In the genomic region with DNA sequence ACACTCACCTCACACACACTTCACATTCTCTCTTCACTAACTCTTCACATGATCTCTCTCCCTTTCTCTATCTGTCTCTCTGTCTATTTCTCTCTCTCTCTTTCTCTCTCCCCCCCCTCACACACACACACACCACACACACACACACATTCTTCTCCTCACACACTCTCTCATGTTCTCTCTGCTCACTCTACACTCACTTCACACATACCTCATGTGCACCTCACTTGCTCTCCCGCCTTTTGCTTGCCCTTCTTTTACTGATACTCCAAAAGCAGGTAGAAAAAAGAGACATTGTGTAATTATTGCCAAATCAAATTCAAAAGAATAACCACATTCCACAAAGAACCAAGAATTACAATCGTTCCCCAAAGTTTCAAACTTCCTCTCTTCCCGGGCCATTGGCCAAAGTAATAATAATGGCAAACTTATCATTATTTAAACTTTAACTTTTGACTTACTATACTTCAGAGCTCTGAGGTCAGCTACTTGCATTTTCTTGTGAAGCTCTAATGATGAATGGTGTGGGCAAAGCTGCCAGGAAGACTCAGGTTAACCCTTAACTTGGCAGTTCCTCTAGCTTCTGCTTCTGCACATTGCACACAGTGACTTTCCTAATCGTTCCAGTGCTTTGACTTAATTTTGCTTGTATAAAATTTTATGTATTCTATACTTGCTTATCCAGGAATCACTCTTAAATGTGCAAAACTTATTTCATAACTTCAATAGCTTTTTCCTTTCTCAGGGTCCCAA, we compare ENCODE assay signal across 32 mouse cellular contexts. TPM values are rescaled to one million over a fixed set of nuclear protein-coding genes. Genes with fewer than 3 reads are reported as not detected.
DNase-seq lines count a peak whose midpoint lies in the region; ATAC-seq and TF ChIP-seq lines count a peak whose summit lies in the region.
"Had no signal": no experiment of that assay in that cellular context is flagged by ENCODE, and none has a peak within 500 bp of the region (broad histone marks: within the 10 kb centered on the region; RNA-seq: fewer than 3 reads in every experiment).

No protein-coding gene starts in this region.

- peak; percentile 75 for DNase-seq in kidney, adult 2 months
- no peak for DNase-seq in kidney, postnatal 4 days
- peak; percentile 9 for DNase-seq in lung, embryonic 14.5 days
- no peak for DNase-seq in lung, adult 2 months
- peak; percentile 65 for DNase-seq in Patski (ENCODE audit: low read depth, low spot score)
- peak; percentile 37 to 54 for DNase-seq in kidney, postnatal 36 days
- DNase-seq in thymus, postnatal 14 days = no peak
- DNase-seq: adrenal gland, postnatal 36 days; cerebellum, adult 18-20 months; cerebellum, postnatal 10 days; gastrocnemius, postnatal 10 days; layer of hippocampus, adult 9-11 months; liver, embryonic 13.5 days; lung, postnatal 10 days; right cerebral cortex, postnatal 4 days; thymus, adult 18-20 months; thymus, postnatal 36 days had no signal

- CTCF ChIA-PET in Patski (lab: Charles Lee) = interaction anchor here (0.7 to 2.4 kb wide), 8 partner anchors 10 to 374 kb away, joined by 3 to 8 read pairs (median 3); no protein-coding TSS in a partner anchor

- H3K27me3 ChIP-seq in kidney, adult 2 months (replicated peaks; ENCODE audit: control insufficient read depth, insufficient read depth, low read length) = no peaks in the 10 kb centered on the region
- H3K27me3 ChIP-seq in lung, embryonic 14.5 days (ENCODE audit: insufficient read depth, low read length) = no peaks in the 10 kb centered on the region
- H3K27me3 ChIP-seq in Patski = no peaks in the 10 kb centered on the region
- H3K27me3 ChIP-seq: forebrain, embryonic 12.5 days; heart, embryonic 15.5 days; hindbrain, embryonic 12.5 days; intestine, embryonic 15.5 days; limb, embryonic 15.5 days; liver, embryonic 13.5 days; midbrain, embryonic 12.5 days; neural tube, embryonic 13.5 days had no signal

- no peaks in the 10 kb centered on the region for H3K9me3 ChIP-seq in lung, embryonic 14.5 days (ENCODE audit: low read depth, low read length)
- H3K9me3 ChIP-seq: forebrain, embryonic 12.5 days; heart, embryonic 10.5 days; heart, embryonic 15.5 days; hindbrain, embryonic 12.5 days; intestine, embryonic 15.5 days; limb, embryonic 10.5 days; limb, embryonic 15.5 days; liver, embryonic 13.5 days; midbrain, embryonic 12.5 days had no signal

- no peak overlapping the region for H3K4me2 ChIP-seq in lung, embryonic 14.5 days
- H3K4me2 ChIP-seq: forebrain, embryonic 12.5 days; heart, embryonic 15.5 days; hindbrain, embryonic 12.5 days; intestine, embryonic 15.5 days; limb, embryonic 15.5 days; liver, embryonic 13.5 days; midbrain, embryonic 12.5 days; neural tube, embryonic 13.5 days had no signal

- ATAC-seq in lung, embryonic 14.5 days (ENCODE audit: insufficient read depth) = no peak
- ATAC-seq in Patski = peak; percentile 90
- ATAC-seq: hindbrain, postnatal 0 days; intestine, embryonic 15.5 days had no signal

- in situ Hi-C loops in Patski (cut with MboI; ENCODE audit: low pct_unique_long_range_greater_than_20kb) = no loop called here

- no peaks in the 10 kb centered on the region for H3K36me3 ChIP-seq in kidney, adult 2 months (ENCODE audit: control insufficient read depth, insufficient read depth, low read length)
- H3K36me3 ChIP-seq in lung, embryonic 14.5 days (ENCODE audit: insufficient read depth) = no peaks in the 10 kb centered on the region
- H3K36me3 ChIP-seq: forebrain, embryonic 12.5 days; heart, embryonic 10.5 days; heart, embryonic 15.5 days; hindbrain, embryonic 12.5 days; intestine, embryonic 15.5 days; limb, embryonic 10.5 days; limb, embryonic 15.5 days; liver, embryonic 13.5 days; midbrain, embryonic 12.5 days; neural tube, embryonic 13.5 days had no signal

- H3K4me3 ChIP-seq in kidney, adult 2 months (ENCODE audit: insufficient read depth, low read depth, low read length) = no peak overlapping the region
- no peak overlapping the region for H3K4me3 ChIP-seq in lung, embryonic 14.5 days (ENCODE audit: low read depth, low read length)
- no peak overlapping the region for H3K4me3 ChIP-seq in lung, adult 2 months (replicated peaks; ENCODE audit: extremely low read depth, low read depth, low read length)
- H3K4me3 ChIP-seq: erythroblast, embryonic 14.5 days; forebrain, embryonic 12.5 days; heart, embryonic 10.5 days; heart, embryonic 15.5 days; hindbrain, embryonic 12.5 days; intestine, embryonic 15.5 days; limb, embryonic 10.5 days; limb, embryonic 15.5 days; liver, embryonic 13.5 days; midbrain, embryonic 12.5 days; myocyte; neural tube, embryonic 13.5 days had no signal

- TF ChIP-seq POLR2A in kidney, adult 2 months (IDR thresholded peaks at IDR 0.05; ENCODE audit: low read depth, low read length) = no peak
- TF ChIP-seq POLR2A in lung, adult 2 months (IDR thresholded peaks at IDR 0.05; ENCODE audit: borderline replicate concordance, extremely low read depth, low read depth, low read length) = no peak

- H3K27ac ChIP-seq in kidney, adult 2 months (ENCODE audit: insufficient read depth, low read depth, low read length) = no peak overlapping the region
- no peak overlapping the region for H3K27ac ChIP-seq in lung, embryonic 14.5 days (ENCODE audit: low read depth)
- H3K27ac ChIP-seq: forebrain, embryonic 12.5 days; heart, embryonic 10.5 days; heart, embryonic 15.5 days; hindbrain, embryonic 12.5 days; hindbrain, postnatal 0 days; intestine, embryonic 15.5 days; limb, embryonic 10.5 days; limb, embryonic 15.5 days; liver, embryonic 13.5 days; midbrain, embryonic 12.5 days; neural tube, embryonic 13.5 days; stomach, postnatal 0 days had no signal

- H3K9ac ChIP-seq in lung, embryonic 14.5 days = no peak overlapping the region
- H3K9ac ChIP-seq: forebrain, embryonic 12.5 days; heart, embryonic 15.5 days; hindbrain, embryonic 12.5 days; intestine, embryonic 15.5 days; limb, embryonic 15.5 days; liver, embryonic 13.5 days; midbrain, embryonic 12.5 days; neural tube, embryonic 13.5 days had no signal

- no peak for TF ChIP-seq CTCF in kidney, adult 2 months (conservative IDR thresholded peaks at IDR 0.05; ENCODE audit: insufficient read depth, insufficient read length, low read depth, low read length)
- TF ChIP-seq CTCF in lung, embryonic 14.5 days (IDR thresholded peaks at IDR 0.05; ENCODE audit: low read depth) = no peak
- no peak for TF ChIP-seq CTCF in lung, adult 2 months (IDR thresholded peaks at IDR 0.05; ENCODE audit: insufficient read depth, low read length)
- TF ChIP-seq CTCF in Patski (IDR thresholded peaks at IDR 0.05) = no peak

- 22% methylated on average over 4 of the region's 4 CpGs for WGBS in kidney, adult 2 months
- WGBS in lung, embryonic 14.5 days = 34% methylated on average over 4 of the region's 4 CpGs
- 37% methylated on average over 4 of the region's 4 CpGs for WGBS in lung, adult 2 months

- POLR2A ChIA-PET in Patski (lab: Charles Lee) = interaction anchor here (0.6 kb wide), 1 partner anchor 891 kb away, joined by 4 read pairs; the partner anchor contains the start of gene Ccn1

- H3K4me1 ChIP-seq in kidney, adult 2 months (ENCODE audit: control insufficient read depth, insufficient read depth, low read length) = no peaks in the 10 kb centered on the region; the same call in 1 of the 2 replicates
- no peaks in the 10 kb centered on the region for H3K4me1 ChIP-seq in lung, embryonic 14.5 days (ENCODE audit: insufficient read depth)
- H3K4me1 ChIP-seq in lung, adult 2 months (ENCODE audit: control insufficient read depth, insufficient read depth, low read length) = no peaks in the 10 kb centered on the region
- H3K4me1 ChIP-seq: forebrain, embryonic 12.5 days; heart, embryonic 15.5 days; hindbrain, embryonic 12.5 days; intestine, embryonic 15.5 days; limb, embryonic 15.5 days; liver, embryonic 13.5 days; midbrain, embryonic 12.5 days; neural tube, embryonic 13.5 days had no signal

RNA-seq across cellular contexts. Expression of gene Rpf1, which starts 19.5 kb away (rescaled TPM):
- polyA plus RNA-seq in kidney, adult 2 months (2012; rRNA removed) = 9.9 and 13.6 TPM in 2 replicates
- polyA plus RNA-seq in lung, embryonic 14.5 days (2014; fragmentation: Nextera tagmentation; extraction: Ambion mirVana) = 55.7 and 56.1 TPM in 2 replicates
- polyA plus RNA-seq in lung, adult 2 months (2012; rRNA removed) = 7.0 and 10.4 TPM in 2 replicates
- polyA plus RNA-seq in Patski (2021) = 78.9 TPM

RNA-seq across cellular contexts. Expression of gene Uox, which starts 29.5 kb away (rescaled TPM):
- polyA plus RNA-seq in kidney, adult 2 months (2012; rRNA removed) = 0.19 TPM in 1 of 2 replicates, not detected in the other
- not detected in 2 replicates for polyA plus RNA-seq in lung, embryonic 14.5 days (2014; fragmentation: Nextera tagmentation; extraction: Ambion mirVana)
- 0.40 and 0.82 TPM in 2 replicates for polyA plus RNA-seq in lung, adult 2 months (2012; rRNA removed)
- 2.9 TPM for polyA plus RNA-seq in Patski (2021)
- polyA plus RNA-seq: brain, embryonic 14.5 days; erythroblast, embryonic 14.5 days; forebrain, embryonic 12.5 days; heart, embryonic 10.5 days; heart, embryonic 15.5 days; hindbrain, embryonic 12.5 days; limb, embryonic 10.5 days; midbrain, embryonic 12.5 days; myocyte; neural tube, embryonic 13.5 days; spleen, adult 2 months had no signal

RNA-seq across cellular contexts. Expression of gene Gng5, which starts 41.1 kb away (rescaled TPM):
- polyA plus RNA-seq in kidney, adult 2 months (2012; rRNA removed) = 567 and 600 TPM in 2 replicates
- 887 and 951 TPM in 2 replicates for polyA plus RNA-seq in lung, embryonic 14.5 days (2014; fragmentation: Nextera tagmentation; extraction: Ambion mirVana)
- 341 and 495 TPM in 2 replicates for polyA plus RNA-seq in lung, adult 2 months (2012; rRNA removed)
- 527 TPM for polyA plus RNA-seq in Patski (2021)

RNA-seq across cellular contexts. Expression of gene Spata1, which starts 41.1 kb away (rescaled TPM):
- polyA plus RNA-seq in kidney, adult 2 months (2012; rRNA removed) = 0.79 and 0.89 TPM in 2 replicates
- 4.2 and 4.8 TPM in 2 replicates for polyA plus RNA-seq in lung, embryonic 14.5 days (2014; fragmentation: Nextera tagmentation; extraction: Ambion mirVana)
- 0.85 and 0.88 TPM in 2 replicates for polyA plus RNA-seq in lung, adult 2 months (2012; rRNA removed)
- 8.9 TPM for polyA plus RNA-seq in Patski (2021)
- polyA plus RNA-seq: erythroblast, embryonic 14.5 days had no signal

Comparison
In these comparisons a context has a peak if more than half of its experiments do, and no peak if none do; other contexts are left out.
1. DNase-seq: peak in kidney, adult 2 months (single experiment), lung, embryonic 14.5 days (single experiment), Patski (single experiment) and kidney, postnatal 36 days (2 of 2); none in kidney, postnatal 4 days (0 of 2), lung, adult 2 months (single experiment) and thymus, postnatal 14 days (single experiment).